Mouse (Mus musculus) megakaryocyte progenitor cell, adult 5-6 weeks (primary cell): ENCODE data around the gene Anxa11. TPM values are rescaled to one million over a fixed set of nuclear protein-coding genes. Genes with fewer than 3 reads are reported as not detected.
"Not testable (repeated sequence)": the region's sequence is repeated elsewhere in the genome, so short reads cannot be mapped to it uniquely, and the experiment has no call there.

Experiments used
- ATAC-seq: replicated peaks from 2 replicates; pipeline ENCODE4 v1.8.0; 2016; ENCODE audit warnings: mild to moderate bottlenecking, moderate TSS enrichment, inconsistent platforms; ENCODE audit not compliant: poor library complexity
- total RNA-seq, 2 experiments: library from RNA; stranded (forward) in 1 of 2; stranded (reverse) in 1 of 2; fragments of 157-497, 149-512 nt in 1 of 2; fragments of 200-1000 nt in 1 of 2; gene quantifications; 2 replicates each; pipeline versions ENCODE4 v1.2.3 to v1.2.4; 2015 to 2017

The Anxa11 gene
- total RNA-seq, 2 experiments from 2014 or later: 8.1 to 36.5 TPM

DNA sequence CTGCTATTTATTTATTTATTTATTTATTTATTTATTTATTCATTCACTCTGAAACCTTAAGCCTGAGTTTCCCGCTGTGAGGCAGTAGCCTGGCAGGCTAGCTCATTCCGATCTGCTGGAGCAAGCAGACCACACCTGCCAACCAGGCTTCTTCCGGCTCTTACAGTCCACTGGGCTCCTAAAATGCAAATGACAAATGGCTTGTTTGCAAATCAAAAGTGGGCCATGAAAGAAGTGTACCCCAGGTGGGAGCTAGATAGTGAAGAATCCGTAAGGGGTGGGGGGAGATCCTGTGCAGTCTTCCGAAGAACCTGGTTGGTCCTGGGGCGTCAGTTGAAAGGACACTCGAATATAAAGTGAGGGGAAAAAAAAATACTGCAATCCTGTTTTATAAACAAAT lies 995 bp upstream of the Anxa11 start:
- ATAC-seq: no peak

DNA sequence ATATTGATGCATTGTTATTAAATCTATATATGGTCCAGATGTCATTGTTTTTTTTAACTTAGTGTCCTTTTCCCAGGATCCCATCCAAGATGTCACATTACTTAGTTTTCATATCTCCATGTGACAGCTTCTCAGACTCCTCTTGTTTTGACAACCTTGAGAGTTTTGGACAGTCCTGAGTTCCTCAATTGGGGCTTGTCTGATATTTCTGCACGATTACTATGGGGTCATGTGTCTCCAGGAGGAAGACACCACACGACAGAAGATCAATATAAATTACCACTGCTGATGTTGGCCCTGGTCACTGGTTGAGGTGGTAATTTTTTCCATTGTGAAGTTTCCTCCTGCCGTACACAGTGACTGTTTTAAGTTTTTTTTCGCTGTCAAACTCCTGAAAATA lies 377 bp upstream of the Anxa11 start:
- ATAC-seq: peak; percentile 13; the same call in 1 of the 2 replicates

DNA sequence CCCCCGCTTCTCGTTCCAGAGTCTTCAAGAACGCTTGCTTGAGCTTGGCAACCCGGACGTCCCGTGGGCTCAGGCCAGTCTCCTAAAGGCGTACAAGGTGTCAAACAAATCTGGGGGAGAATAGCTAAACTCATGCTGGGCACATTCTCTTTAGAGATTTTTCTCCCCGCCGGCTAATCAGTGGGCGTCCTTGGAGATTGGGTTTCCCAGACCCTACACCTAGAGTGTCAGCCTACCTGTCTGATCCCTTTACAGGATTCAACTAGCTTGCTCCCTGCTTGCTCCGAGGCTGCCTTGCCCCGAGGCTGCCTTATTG lies 690 bp downstream of the Anxa11 start:
- ATAC-seq: peak; percentile 18

DNA sequence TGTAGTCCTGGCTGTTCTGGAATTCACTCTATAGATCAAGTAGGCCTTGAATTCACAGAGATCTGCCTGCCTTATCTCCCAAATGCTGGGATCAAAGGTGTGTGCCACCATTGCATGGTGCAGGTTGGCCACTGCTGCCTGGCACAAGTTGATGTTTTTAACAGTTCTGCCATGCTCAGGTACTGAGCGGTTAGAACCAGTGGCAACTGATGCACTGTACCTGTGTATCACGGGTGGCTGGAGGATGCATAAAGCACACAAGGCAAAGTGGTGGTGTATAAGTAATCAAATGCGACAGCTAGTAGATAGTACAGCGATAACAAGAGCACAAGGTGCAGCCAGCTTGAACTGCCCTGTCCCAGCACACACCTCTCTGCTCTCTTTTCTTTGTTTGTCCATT lies 2.4 kb downstream of the Anxa11 start:
- ATAC-seq: no peak

DNA sequence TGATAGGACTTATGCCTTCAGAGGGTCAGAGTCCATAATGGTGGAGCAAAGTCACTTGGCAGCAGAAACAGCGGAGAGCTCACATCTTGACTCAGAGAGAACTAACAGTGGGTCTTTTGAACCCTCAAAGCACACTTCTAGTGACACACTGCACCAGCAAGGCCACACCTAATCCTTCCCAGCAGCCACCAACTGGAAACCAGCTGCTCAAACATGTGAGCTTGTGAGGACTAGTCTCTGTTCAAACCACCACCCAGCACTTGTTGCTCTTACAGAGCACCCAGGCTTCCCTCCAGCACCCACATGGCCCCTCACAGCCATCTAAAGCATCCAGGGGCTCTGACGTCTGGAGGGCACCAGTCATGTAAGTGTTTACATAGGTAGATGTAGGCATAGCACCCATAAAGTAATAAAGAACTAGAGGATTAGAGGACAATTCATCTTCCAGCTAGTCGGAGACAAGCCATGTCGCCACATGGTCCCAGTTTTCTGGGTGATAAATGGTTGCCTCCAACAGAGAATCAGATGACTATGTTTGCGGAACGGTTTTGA lies 4.0 kb downstream of the Anxa11 start:
- no peak for ATAC-seq

DNA sequence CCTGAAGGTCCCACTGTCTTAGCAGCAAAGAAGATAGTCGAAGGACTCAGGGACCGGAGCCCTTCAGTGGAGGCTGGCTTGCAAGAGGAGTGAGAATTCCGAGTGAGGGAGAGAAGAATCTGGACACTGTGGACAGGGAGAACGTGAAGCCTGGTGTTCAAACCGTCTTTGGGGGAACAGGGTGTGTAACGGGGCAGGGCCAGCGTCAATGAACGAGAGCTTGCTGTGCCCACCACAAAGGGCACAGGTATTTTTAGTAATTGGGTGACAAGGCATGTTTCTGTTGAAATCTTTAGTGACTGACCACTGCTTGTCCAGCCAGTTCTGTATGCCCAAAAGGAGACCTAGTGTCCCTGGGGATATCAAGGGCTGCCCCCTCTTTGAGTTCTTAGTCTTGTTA lies 4.6 kb downstream of the Anxa11 start:
- ATAC-seq: no peak

DNA sequence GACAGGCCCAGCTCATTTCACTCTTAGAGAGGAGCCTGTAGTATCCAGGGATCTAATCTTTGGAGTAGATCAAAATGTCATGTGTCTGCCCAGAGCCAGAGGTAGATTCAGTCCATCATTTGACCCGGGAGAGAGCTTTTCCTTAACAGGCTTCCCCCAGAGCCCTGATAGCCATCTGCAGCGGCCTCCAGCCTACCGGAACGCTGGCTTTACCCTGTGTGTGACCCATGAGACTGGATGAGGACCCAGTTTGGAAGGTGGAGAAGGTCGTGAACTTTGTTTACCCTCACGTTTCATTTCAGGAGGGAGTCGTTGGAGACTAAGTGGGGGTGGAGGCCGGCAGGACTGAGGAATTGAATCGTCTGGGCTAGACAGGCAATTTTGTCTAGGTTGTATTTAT lies 5.7 kb downstream of the Anxa11 start:
- no peak for ATAC-seq

DNA sequence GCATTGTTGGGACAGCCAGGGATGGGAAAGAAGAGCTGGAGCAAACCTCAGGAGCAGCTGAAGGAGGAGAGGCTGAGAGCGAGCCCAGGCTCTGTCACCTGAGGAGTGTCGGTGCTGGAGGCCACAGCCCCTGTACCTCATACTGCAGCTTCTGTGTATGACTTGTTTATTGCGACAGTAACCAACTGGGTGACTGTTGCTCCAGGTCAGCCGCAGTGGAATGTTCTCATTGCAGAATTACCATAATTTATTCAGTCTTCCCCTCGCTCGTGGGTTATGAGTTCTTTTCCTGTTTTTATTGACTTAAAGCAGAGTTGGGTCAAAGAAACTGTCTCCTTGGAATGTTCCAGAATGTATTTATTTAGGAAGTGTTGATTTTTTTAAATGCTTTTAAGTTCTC lies 6.3 kb downstream of the Anxa11 start:
- peak; percentile 59 for ATAC-seq

DNA sequence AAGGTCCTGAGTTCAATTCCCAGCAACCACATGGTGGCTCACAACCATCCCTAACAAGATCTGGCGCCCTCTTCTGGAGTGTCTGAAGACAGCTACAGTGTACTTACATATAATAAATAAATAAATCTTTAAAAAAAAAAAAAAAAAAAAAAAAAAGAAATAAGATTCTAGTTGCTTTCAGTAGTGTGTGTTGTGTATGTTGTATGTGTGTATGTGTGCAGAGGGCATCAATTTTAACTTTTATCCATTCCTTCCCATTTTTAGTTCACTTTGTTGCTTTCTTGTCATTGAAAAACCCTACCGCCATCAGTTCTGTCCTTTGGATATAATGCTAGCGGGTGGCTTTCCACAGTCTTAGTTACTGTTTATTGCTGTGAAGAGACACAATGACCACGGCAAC lies 6.8 kb downstream of the Anxa11 start:
- not testable (repeated sequence) for ATAC-seq

DNA sequence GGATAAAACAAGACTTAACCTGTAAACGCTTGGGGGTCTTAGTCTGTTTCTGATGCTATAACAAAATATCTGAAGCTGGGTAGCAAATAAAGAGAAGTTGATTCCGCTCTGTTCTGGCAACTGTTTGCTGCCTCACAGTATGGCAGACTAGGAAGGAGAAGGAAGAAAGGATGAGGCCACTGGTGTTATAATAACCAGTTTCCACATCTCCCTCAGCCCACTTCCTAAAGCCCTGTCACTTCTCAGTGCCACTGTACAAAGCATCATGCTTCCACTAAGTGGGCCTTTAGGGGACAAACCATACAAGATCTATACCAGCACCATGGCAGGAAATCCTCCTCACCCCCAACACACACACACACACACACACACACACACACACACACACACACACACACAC lies 8.5 kb downstream of the Anxa11 start:
- ATAC-seq: peak; percentile 48

DNA sequence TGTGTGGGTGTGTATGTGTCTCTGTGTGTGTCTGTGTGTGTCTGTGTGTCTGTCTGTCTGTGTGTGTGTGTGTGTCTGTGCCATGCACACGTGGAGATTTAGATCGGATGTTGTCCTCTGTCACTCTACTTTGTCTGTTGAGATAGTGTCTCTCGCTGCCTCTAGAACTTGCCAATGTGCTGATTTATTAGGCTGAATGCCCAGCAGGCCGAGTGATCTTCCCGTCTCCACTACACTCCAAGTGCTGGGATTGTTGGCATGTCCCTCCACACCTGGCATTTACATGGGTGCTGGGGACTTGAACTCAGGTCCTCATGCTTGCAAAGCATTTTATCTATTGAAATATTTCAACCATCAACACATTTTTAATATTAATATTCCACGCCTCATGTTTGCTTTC lies 9.2 kb downstream of the Anxa11 start:
- ATAC-seq: no peak

DNA sequence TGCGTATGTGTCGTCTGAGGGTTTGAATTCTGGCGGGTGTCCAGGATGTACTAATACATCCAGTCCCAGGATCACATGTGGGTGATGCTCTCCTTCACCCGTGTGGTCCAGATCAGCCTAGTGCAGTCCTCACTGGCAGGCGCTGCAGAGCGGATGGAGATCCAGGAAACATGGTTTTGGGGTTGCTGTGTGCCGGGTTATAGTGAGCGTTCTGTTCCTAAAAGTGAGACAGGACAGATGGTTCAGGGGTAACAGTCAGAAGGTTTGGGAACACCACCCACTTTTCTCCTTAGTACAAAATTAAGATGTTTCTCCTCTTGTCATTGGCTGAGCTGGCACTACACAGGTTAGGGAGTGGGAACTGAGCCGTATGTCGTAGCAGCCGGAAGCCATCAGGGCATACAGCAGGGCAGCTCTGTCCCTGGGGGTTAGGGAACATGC lies 10.2 kb downstream of the Anxa11 start:
- ATAC-seq: no peak

DNA sequence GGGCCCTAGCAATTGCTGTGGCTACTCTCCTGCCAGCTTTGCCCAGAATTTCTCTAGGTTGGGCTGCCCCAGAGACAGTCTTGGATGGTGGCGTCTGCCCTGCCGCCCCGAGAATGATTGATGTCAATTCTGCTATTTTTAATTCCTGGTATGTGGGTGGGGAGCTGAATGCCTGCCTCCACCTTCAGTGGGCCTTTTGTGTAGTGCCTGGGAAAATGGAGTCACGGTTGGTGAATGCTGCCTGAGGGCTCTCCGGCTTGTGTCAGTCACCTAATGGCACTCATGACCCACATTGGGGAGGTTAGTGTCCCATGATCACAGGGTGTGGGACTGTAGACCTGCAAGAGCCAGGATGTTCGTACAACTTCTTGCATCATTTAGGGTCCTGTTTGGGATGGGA lies 11.3 kb downstream of the Anxa11 start:
- ATAC-seq: no peak

DNA sequence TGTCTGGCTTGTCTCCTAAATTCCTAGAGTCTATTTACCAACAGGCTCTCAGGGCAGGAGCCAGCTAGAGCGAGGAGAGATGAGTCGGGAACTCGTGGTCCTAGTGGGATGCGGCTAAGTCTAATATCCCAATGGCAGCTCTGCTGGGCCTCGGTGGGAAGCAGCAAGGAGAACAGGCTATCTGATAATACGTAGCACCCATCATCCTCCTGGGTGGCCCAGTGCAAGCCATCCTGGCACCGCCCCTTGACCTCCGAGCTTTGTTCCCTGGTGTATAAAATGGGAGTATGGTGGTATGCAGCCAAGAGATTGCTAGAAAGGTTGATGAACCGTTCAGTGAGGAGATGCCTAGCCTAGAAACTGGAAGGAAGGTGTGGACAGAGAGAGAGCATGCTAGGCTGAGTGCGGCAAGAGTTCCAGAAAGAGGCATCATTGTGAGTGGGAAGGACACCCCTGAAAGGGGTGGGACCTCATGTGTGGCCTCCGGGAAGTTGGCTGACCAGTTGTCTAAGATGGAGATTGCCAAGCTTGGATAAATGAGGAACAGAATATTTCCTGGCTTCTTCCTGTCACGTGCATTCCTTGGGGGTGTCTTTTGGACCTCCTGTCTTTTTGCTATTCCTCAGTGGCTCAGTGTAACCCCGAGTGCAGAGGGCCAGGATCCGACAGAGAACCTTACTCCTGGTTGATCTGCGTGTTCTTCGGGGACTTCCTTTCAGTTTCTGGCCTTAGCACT lies 11.9 kb downstream of the Anxa11 start:
- no peak for ATAC-seq

DNA sequence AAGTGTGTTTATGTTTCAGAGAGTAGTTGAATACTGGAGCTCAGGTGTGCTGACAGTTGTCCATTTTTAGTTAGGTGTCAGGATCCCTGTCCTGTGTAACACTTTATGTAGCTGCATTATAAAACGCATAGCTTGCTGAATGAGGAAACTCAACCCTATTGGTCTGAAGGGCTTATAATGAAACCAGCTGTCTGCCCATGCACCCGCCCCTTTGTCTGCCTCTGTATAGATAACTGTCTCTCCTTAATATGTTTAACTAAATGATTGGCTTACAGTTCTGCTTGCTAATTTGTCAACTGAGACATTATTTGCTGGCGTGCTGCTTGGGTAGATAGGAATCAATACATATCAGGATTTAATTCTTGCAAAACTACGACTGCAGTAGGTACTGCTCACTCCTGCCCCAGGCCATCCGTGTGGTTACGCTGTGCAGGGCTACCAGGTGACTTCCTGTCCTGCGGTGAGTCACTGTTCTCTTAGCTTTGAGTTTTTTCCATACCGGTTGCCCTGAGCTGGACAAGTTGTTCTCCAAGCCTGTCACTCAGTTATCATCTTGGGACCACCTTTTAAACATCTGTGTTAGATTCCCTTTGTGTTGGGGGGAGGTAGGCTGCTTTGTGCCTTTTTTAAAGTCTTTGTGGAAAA lies 13.4 kb downstream of the Anxa11 start:
- peak; percentile 63 for ATAC-seq

DNA sequence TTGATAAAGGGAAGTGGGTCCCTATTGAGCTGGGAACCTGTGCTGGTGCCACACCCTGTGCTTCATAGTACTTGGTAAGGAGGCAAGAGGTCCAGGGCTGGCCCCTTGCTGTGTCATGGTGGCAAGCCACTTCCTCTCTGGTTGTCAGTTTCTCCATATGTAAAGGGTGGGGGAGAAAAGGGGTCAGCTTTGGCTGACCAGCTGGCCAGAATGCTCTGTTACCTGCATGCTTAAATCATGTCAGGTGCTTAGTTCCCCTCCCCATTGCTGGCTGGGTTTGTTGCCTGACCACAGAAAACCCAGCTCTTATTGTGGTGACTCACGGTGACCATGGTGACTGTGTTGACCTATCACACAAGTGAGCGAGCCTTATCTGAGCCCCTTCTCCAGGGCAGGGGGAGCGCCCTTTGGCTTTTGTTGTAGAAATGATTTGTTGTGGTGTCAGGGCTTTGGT lies 15.2 kb downstream of the Anxa11 start:
- ATAC-seq: peak; percentile 49

DNA sequence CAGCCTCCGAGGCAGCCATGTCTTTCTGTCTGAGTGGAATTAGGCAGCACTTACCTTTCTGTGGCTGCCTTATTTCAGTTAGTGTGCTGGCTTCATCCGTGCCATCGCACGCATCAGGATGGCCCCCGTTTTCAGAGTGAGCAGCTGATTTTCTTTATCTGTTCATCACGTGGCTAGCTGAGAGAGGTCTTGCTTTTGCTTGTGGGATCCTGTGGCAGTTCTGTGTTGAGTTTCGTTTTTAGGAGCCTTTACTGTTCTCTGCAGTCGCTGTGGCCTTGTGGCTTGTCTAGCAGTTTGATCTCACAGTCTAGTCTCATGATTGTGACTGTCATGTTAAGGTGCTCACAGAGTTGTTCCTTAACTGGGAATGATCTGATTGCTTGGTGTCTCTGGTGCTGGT lies 16.0 kb downstream of the Anxa11 start:
- ATAC-seq: no peak

DNA sequence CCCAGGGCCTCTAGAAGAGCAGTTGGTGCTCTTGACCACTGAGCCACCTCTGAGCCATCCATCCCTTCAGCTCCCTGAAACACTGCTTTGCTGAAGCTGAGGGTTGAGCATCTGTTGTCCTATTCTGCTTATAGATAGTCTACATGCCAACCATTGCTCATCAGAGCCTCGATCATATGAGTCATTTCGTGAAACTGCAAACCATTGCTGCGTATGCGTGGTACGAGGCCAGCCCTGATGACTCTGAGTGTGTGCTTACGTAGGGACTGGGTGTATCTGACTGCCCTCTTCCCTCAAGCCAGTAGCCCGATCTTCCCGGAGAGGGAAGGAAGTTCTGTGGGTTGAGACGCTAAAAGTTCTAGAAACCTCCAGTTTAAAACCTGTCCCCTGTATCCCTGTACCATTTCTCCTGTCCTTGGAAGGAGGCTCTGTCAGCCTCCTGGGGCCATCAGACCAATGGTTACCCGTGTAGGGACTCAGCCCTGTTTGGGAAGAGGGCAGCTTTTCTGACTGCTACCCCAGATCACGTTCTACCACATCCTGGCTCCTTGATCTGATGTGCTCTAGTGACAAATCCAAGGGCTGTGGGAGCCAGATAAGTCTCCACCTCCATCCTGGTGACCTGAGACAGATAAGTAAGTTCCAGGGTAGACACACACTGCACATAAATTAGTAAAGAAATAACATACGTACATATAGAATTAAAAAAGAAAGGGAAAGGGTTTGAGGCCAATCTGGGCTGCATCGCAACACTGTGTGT lies 20.0 kb downstream of the Anxa11 start:
- ATAC-seq: peak; percentile 67

DNA sequence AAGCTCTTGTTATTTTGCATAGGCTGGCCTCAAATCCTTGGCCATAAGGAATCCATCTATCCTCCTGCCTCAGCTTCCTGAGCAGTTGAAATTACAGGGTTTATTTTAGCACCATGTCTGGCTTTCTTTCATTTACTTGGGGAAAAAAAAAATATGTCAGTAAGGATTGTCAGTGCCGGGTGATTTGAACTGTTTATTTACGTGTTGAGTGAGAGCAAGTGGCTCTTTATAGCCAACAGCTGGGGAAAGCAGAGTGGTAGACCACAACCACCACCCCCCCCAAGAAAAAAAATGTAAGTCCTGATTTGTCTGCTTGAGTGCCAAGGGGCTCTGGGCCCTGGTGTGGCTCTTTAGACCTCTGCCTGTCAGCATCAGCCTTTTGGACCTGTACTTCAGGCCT lies 21.8 kb downstream of the Anxa11 start:
- no peak for ATAC-seq

DNA sequence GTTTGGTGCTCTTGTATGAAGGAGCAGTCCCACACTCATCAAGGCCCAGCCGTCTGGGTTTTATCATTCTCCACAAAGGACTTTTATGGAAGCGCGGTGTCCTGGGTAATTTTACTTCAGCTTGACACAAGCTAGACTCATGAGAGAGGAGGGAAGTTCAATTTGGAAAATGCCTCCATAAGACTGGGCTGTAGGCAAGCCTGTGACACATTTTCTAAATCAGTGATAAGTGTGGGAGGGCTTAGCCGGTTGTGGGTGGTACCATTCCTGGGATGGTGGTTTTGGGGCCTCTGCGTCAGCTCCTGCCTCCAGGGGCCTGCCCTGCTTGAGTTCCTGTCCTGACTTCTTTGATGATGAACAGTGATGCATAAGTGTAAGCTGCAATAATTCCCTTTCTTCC lies 23.3 kb downstream of the Anxa11 start:
- no peak for ATAC-seq

DNA sequence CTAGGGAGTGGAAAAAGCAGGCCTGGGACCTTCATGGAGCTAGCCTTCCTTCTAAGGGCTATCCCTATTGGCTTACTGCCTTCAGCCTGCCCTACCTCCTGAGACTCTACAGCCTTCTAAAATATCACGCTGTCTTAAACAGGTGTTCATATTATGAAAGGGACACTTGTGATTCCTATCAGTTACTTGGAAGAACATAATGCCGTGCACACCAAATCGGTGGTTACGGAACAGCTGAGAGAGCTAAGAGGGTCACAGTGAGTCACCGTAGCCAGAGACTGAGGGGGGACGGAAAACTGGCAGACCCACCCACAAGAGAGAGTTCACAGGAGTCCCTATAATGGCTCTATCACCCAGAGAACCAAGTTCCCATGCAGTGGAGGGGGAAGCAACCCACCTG lies 24.4 kb downstream of the Anxa11 start:
- ATAC-seq: no peak

DNA sequence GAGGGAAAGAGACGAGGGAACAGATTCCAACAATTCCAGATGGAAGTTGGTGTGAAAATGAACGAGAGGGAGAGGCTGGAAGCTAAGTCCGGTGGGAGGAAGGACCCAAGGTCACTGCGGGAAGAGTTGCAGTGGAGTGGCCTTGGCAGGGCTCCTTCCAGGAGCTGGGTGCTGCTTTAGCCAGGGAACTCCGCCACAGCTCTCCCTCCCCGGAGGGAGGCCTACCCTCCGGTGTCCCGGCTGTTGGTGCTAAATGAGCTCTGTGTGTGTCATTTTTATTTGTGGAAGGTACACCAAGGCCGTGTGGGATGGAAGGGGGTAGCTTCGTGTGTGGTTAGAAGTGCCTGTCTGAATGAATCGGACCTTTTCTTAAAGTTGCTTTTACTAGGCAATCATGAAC lies 24.9 kb downstream of the Anxa11 start:
- no peak for ATAC-seq
